Mouse (Mus musculus) erythroblast, embryonic 14.5 days (primary cell): ENCODE results near the gene Ssrp1.

ENCODE experiments used
- GATA1 ChIP-seq: IDR thresholded peaks from 2 replicates; pipeline ENCODE4 v1.6.1; 2012; ENCODE audit warnings: low read length, inconsistent platforms, mixed read lengths
- TAL1 ChIP-seq: IDR thresholded peaks from 3 replicates; pipeline ENCODE4 v1.6.1; 2012; ENCODE audit warnings: low read length, inconsistent platforms, mixed read lengths

DNA sequence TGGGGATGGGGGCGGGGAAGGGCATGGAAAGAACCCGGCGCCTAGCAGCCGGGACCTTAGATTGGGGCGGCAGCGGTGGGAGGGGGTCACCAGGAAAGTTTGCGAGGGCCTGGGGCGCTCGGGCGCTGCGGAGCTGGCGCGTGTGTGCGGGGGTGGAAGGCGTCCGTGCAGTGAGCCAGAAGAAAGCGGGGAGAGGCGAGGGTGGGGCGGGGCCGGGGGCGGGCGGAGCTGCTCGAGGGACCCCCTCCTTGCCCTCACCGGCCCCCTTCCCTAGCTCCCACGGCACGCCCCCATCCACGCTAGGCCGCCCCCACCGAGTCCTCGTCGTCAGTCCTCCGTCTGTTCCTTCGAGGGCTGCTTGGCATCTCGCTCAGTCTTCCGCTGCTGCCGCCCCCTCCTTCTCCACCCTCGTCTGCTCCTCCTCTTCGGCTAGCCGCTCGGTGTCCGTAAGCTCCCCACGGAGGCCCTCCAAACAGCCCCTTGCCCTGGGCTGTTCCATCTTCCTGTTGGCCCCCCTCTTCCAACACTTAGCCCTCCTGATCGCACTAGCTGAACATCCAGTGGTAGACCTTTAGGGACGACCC, 11.2 kb downstream of the Ssrp1 start:
- no peak for TF ChIP-seq GATA1
- TF ChIP-seq TAL1, result no peak
